Mouse (Mus musculus): ENCODE measurements around the gene Kif18b.

GRCm38 (mm10) chr11:102937529-102938182 is 12.7 kb upstream of the Kif18b start:
- TF ChIP-seq CTCF (IDR thresholded peaks at IDR 0.05; ENCODE audit: extremely low read depth, insufficient read length, insufficient replicate concordance, low read depth, low read length) (no peak), POLR2A (IDR thresholded peaks at IDR 0.05; ENCODE audit: low read depth, low read length) (no peak)
